Mouse (Mus musculus) cerebellum, adult 11 months (tissue): Measurements from ENCODE around the gene Kcnab3.

Experiments used
- DNase-seq: peaks from one replicate; pipeline ENCODE4 v3.0.0; 2022

The Kcnab3 gene

DNA sequence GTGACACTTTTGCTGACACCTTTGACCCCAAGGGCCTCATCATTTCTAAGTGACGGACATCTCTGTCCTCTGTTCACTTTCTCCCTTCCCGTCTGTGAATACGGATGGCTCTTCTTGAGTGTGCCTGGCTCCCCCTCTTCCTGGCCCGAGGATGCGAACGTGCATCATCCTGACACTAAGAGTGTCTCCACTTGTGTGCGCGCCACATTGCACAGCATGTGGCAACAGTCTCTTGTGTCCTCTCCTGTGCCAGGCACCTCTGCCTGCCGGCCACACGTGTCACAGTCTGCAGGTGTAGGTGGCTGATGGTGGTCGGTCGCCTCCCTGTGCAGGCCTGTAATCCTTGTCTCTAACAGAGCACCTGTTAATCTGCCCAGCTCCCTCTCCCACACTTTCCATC lies 45.5 kb downstream of the Kcnab3 start:
- no peak for DNase-seq

DNA sequence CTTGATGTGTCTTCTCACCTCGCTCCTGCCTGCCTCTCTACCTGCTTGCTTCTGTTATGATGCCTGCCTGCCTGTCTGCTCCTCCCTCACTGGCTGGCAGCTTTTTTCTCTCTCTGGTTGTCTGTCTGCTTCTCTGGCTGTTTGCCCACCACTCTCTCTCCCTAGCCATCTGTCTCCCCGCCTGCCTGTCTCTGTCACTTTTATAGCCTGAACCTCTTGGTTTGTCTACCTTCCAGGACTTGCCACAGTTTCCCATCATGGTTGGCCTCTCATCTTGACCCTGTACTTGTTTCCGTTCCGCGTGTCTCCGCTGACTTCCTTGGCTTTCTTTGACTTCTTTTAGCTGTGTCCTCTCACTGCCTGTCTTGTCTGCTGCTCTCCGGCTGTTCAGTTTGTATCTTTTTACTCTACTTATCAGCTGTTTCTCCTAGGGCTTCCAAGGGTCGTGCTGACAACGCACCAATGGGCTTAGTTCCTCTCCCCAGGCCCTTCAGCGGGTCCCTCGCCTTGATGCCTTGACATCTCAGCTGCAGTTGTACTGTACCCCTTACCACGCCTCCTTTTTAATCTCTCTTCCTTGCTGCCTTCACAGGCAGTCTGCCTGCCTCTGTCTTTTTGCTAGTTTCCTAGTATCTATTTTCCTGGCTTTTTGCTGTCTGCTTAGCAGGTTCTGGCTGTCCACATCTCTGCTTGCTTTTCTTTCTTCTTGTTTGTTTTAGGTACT lies 46.2 kb downstream of the Kcnab3 start:
- peak; percentile 89 for DNase-seq

DNA sequence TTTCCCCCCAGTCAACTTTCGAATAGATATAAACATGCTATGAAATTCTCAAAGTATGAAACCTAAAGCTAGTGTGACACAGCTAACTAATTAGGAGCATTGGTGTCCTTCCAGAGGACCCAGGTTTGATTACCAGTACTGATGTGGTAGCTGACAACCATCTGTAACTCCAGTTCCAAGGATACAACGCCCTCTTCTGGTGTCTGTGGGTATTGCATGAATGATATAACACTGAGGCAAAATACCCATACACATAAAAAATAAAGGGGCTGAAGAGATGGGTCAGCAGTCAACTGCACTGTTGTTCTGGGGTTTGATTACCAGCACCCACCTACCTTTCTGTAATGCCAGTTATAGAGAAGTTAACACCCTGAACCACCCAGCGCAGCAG lies 46.7 kb downstream of the Kcnab3 start:
- DNase-seq, result no peak

DNA sequence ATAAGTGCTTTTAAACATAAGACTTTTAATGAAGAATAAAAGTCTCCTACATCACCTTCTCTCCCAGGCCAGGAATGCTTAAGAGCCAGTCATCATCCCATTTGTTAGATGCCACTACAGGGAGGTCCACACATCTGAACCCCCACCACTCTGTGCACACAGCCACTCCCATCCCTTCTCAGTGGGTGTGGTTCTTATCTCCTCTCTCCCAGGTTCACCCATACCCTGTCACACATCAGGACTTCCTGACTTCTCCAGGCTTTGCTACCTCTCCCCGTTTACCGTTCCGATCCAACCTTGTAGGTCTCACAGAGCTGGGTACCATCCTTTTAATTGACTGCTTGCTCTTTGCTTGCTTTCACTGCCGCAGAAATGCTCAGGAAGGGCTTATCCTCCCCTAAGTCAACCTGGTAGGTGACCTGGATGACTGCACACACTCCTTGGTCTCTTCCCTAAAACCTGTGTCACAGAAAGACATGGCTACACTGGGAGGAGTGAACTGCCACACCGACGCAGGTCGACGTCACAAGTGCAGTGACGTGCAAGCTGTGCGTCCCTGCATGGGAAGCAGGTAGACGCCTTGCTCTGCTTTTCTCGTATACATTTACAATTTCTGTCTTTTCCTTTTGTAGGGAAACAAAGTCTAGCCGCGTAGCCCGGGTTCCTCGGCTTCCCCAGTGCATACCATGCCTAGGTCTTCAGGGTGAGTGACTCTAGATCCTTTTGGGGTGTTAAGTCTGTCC lies 47.3 kb downstream of the Kcnab3 start:
- DNase-seq, result no peak

DNA sequence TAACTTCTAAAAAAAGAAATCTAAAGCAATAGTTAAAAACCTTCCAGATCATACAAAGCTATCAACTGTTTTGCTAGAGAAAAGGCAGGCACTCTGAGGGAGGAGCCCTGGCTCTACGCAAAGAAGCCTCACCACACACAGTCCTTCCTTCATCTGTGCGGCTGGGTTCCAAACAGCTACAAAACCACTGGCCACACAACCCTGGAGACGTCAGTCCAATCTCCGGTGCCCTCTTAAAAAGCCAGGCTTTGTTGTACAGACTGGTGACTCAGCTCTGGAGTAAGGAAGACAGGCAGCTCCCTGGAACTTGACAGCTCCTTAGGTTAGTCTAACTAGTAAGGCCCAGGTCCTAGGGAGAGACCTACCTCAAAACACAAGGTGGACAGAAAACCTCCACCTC lies 49.6 kb downstream of the Kcnab3 start:
- no peak for DNase-seq

DNA sequence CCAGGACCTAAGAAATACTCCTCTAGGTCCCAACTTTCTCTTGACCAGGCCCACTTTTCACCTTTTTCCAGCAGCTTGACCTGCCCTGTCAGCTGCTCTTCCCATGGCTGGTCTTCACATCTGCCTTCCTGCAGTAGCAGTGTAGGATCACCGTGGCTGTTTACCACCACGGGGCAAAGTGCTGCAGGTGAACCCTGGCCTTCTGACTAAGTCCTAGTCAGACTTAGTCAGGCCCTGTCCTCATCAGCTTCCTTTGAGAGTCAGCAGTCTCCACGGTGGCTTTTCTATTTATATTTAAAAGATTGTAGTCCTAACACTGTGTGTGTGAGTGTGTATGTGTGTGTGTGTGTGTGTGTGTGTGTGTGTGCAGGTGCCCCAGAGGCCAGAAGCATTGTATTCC lies 51.7 kb downstream of the Kcnab3 start:
- no peak for DNase-seq

DNA sequence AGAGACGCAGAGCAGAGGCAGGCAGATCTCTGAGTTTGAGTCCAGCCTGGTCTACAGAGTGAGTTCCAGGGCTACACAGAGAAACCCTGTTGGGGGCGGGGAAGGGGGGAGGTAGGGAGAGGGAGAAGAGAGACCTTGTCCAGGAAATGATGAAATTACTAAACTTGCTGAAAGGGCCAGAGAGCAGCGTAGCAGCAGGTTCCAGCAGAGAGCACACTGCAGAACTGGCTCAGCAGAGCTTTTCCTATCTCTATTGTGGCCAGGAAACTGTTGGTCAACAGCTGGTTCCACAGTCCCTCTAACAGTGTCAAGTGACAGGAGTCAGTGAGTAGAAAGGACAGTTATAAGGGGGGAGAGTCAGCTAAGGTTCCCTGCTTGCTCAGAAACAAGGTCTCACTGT lies 53.5 kb downstream of the Kcnab3 start:
- no peak for DNase-seq

DNA sequence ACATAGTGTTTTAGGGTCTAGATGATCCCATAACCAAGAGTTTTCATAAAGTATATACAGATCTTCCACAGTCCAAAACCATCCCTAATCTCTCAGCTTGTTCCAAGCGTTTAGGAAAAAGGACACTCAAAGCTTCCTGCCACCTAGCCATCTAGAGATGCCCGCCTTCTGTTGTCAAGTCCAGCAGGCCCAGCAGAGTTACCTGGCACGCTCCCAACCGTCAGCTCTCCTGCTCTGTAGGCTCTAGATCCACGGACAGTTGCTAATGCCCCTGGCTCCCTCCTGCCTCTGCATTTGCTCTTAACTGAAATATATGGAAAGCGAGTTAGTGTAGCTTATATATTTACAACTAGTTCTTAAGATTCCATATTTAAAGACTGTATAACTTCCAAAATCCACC lies 55.3 kb downstream of the Kcnab3 start:
- DNase-seq, result peak; percentile 60
